Mouse (Mus musculus) ES-Bruce4 (cell line): ENCODE data around the gene Mxra8. TPM values are rescaled to one million over a fixed set of nuclear protein-coding genes. Genes with fewer than 3 reads are reported as not detected.

ENCODE experiments used
- H3K27ac ChIP-seq: 2 replicates; pipeline ENCODE4 v1.5.1; 2012; ENCODE audit warnings: low read length, inconsistent platforms; ENCODE audit not compliant: insufficient read depth
- H3K27me3 ChIP-seq: 2 replicates; pipeline ENCODE4 v1.6.1; 2012; ENCODE audit warnings: mild to moderate bottlenecking, low read length, inconsistent platforms; ENCODE audit not compliant: control insufficient read depth, poor library complexity, insufficient read depth, severe bottlenecking
- H3K36me3 ChIP-seq: 2 replicates; pipeline ENCODE4 v1.6.1; 2012; ENCODE audit warnings: inconsistent platforms, mild to moderate bottlenecking, low read length, moderate library complexity; ENCODE audit not compliant: control insufficient read depth, poor library complexity, insufficient read depth, severe bottlenecking
- H3K4me1 ChIP-seq: one replicate; pipeline ENCODE4 v1.8.1; 2011; ENCODE audit warnings: low read length; ENCODE audit not compliant: control insufficient read depth, insufficient read depth
- H3K4me3 ChIP-seq: 2 replicates; pipeline ENCODE4 v1.5.1; 2011; ENCODE audit warnings: low read depth, mild to moderate bottlenecking, low read length
- H3K9ac ChIP-seq: 2 replicates; pipeline ENCODE4 v1.6.1; 2012; ENCODE audit warnings: low read depth, mild to moderate bottlenecking, inconsistent platforms; ENCODE audit not compliant: poor library complexity, severe bottlenecking
- H3K9me3 ChIP-seq: replicated peaks from 2 replicates; pipeline ENCODE4 v1.6.1; 2012; ENCODE audit warnings: mild to moderate bottlenecking, low read length, inconsistent platforms; ENCODE audit not compliant: control insufficient read depth, poor library complexity, insufficient read depth, severe bottlenecking
- CTCF ChIP-seq: IDR thresholded peaks from one replicate; pipeline ENCODE4 v1.8.1; 2011; ENCODE audit warnings: low read depth, low read length
- EP300 ChIP-seq: IDR thresholded peaks from 2 replicates; pipeline ENCODE4 v1.6.1; 2011; ENCODE audit warnings: low read depth, low read length; ENCODE audit not compliant: insufficient read depth
- POLR2A ChIP-seq: IDR thresholded peaks from one replicate; pipeline ENCODE4 v1.8.1; 2011; ENCODE audit warnings: low read length; ENCODE audit not compliant: insufficient read depth
- polyA plus RNA-seq: library from polyadenylated mRNA; stranded (reverse); fragments of >200 nt; gene quantifications from 2 replicates; pipeline ENCODE4 v1.2.4, GENCODE M21; 2011; ENCODE audit warnings: low read depth; ENCODE audit not compliant: missing spikeins, insufficient read depth, insufficient read length

Gene Mxra8
- polyA plus RNA-seq, 1 experiment: 21.1 TPM

DNA sequence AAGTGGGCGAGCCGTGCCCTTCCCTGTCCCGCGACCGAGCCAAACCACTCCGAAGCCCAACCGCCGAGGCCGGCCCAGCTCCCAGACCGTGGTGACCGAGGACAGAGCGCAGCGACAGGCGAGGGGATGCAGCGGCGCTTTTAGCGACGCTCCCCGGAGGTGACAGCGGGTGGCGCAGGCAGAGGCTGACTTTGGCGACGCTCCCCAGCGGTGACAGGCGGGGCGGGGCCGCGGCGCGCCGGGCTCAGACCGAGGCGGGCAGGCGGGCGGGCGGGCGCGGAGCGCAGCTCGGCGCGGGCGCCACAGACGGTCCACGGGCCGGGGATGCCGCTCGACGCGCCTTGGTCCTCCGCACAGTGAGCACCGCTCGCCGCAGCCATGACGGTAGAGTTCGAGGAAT, 52.5 kb downstream of the Mxra8 start:
- Histone ChIP-seq H3K27me3 (no peaks in the 10 kb centered on the region), H3K4me3 (peak overlapping the region; percentile 77), H3K9me3 (no peaks in the 10 kb centered on the region), H3K9ac (peak overlapping the region; percentile 78), H3K27ac (no peak overlapping the region), H3K36me3 (peaks cover 21% of the 10 kb centered on the region), H3K4me1 (no peaks in the 10 kb centered on the region)
- no peak for TF ChIP-seq POLR2A
- TF ChIP-seq CTCF: no peak
- no peak for TF ChIP-seq EP300

GRCm38 (mm10) chr4:155892438-155893211, 53.1 kb downstream of the Mxra8 start:
- TF ChIP-seq CTCF (no peak), POLR2A (no peak), EP300 (no peak)
- peak overlapping the region; percentile 77 for H3K4me3 ChIP-seq
- peak overlapping the region; percentile 78 for H3K9ac ChIP-seq
- H3K36me3 ChIP-seq: peaks cover 14% of the 10 kb centered on the region
- no peaks in the 10 kb centered on the region for H3K9me3 ChIP-seq
- H3K4me1 ChIP-seq: no peaks in the 10 kb centered on the region
- H3K27me3 ChIP-seq: no peaks in the 10 kb centered on the region
- H3K27ac ChIP-seq: no peak overlapping the region

DNA sequence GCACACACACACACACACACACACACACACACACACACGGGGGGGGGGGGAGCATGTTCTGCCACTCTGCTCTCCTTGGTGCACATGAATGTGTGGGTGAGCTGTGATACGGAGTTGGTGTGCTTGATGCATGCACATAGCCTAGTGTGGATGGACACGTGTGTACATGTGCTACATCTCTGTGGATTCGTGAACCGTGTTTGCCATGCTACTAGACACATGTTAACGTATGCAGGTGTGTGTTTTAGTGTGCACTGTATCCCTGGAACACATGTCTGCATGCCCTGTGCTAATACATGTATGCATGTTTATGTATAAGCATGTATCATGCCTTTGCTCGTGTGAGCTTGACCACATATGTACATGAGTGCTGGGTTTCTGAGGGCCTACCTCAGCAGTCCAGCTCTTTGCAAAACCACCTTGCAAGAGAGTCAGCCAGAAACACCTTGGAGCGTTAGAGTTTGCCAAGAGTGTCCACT, 53.8 kb downstream of the Mxra8 start:
- Histone ChIP-seq H3K4me3 (no peak overlapping the region), H3K27me3 (no peaks in the 10 kb centered on the region), H3K9me3 (no peaks in the 10 kb centered on the region), H3K9ac (no peak overlapping the region), H3K4me1 (no peaks in the 10 kb centered on the region), H3K27ac (no peak overlapping the region), H3K36me3 (peaks cover 8% of the 10 kb centered on the region)
- TF ChIP-seq CTCF (no peak), POLR2A (no peak), EP300 (no peak)

Other genes with a start within 250 kb of the Mxra8 start
- 19.4 and 20.2 TPM in 2 replicates for gene Slc35e2, start 238.3 kb upstream of the Mxra8 start, polyA plus RNA-seq
- gene Cdk11b, start 214.8 kb upstream of the Mxra8 start, polyA plus RNA-seq: 105 and 113 TPM in 2 replicates
- not detected in 2 replicates for gene Gm10563, start 194.3 kb upstream of the Mxra8 start, polyA plus RNA-seq
- 11.7 and 13.6 TPM in 2 replicates for gene Mmp23, start 186.3 kb upstream of the Mxra8 start, polyA plus RNA-seq
- 13.4 and 18.4 TPM in 2 replicates for gene Mib2, start 170.5 kb upstream of the Mxra8 start, polyA plus RNA-seq
- gene Fndc10, start 145.3 kb upstream of the Mxra8 start, polyA plus RNA-seq: 11.9 and 15.0 TPM in 2 replicates
- 144 and 151 TPM in 2 replicates for gene Ssu72, start 134.9 kb upstream of the Mxra8 start, polyA plus RNA-seq
- 0.21 and 0.54 TPM in 2 replicates for gene Tmem240, start 104.9 kb upstream of the Mxra8 start, polyA plus RNA-seq
- gene Atad3a, start 78.6 kb upstream of the Mxra8 start, polyA plus RNA-seq: 78.2 and 89.5 TPM in 2 replicates
- gene Vwa1, start 65.0 kb upstream of the Mxra8 start, polyA plus RNA-seq: 0.67 and 0.99 TPM in 2 replicates
- gene Tmem88b, start 53.8 kb upstream of the Mxra8 start, polyA plus RNA-seq: 0.26 and 0.40 TPM in 2 replicates
- not detected in 2 replicates for gene Ankrd65, start 49.2 kb upstream of the Mxra8 start, polyA plus RNA-seq
- gene Mrpl20, start 36.8 kb upstream of the Mxra8 start, polyA plus RNA-seq: 70.0 and 82.8 TPM in 2 replicates
- gene Ccnl2, start 27.2 kb upstream of the Mxra8 start, polyA plus RNA-seq: 86.1 and 87.6 TPM in 2 replicates
- gene Aurkaip1, start 8.4 kb upstream of the Mxra8 start, polyA plus RNA-seq: 70.6 and 76.0 TPM in 2 replicates
- gene Dvl1, start 7.7 kb downstream of the Mxra8 start, polyA plus RNA-seq: 15.2 and 20.3 TPM in 2 replicates
- gene Tas1r3, start 23.7 kb downstream of the Mxra8 start, polyA plus RNA-seq: 0.28 and 0.44 TPM in 2 replicates
- 6.0 and 7.9 TPM in 2 replicates for gene Cptp, start 29.8 kb downstream of the Mxra8 start, polyA plus RNA-seq
- gene Ints11, start 29.9 kb downstream of the Mxra8 start, polyA plus RNA-seq: 43.3 and 45.3 TPM in 2 replicates
- 15.3 and 19.4 TPM in 2 replicates for gene Pusl1, start 52.1 kb downstream of the Mxra8 start, polyA plus RNA-seq
- 2.6 and 3.8 TPM in 2 replicates for gene Acap3, start 52.1 kb downstream of the Mxra8 start, polyA plus RNA-seq
- 100 and 104 TPM in 2 replicates for gene Ube2j2, start 104.2 kb downstream of the Mxra8 start, polyA plus RNA-seq
- gene C1qtnf12, start 122.6 kb downstream of the Mxra8 start, polyA plus RNA-seq: 18.8 and 19.1 TPM in 2 replicates
- 2.5 and 2.6 TPM in 2 replicates for gene B3galt6, start 153.0 kb downstream of the Mxra8 start, polyA plus RNA-seq
- 82.8 and 88.9 TPM in 2 replicates for gene Sdf4, start 153.2 kb downstream of the Mxra8 start, polyA plus RNA-seq
- 2.4 and 2.9 TPM in 2 replicates for gene Tnfrsf4, start 174.2 kb downstream of the Mxra8 start, polyA plus RNA-seq
- not detected in 2 replicates for gene Tnfrsf18, start 186.5 kb downstream of the Mxra8 start, polyA plus RNA-seq
- 2.5 and 3.3 TPM in 2 replicates for gene Ttll10, start 219.7 kb downstream of the Mxra8 start, polyA plus RNA-seq